Mouse (Mus musculus) limb, embryonic 15.5 days (tissue): ENCODE results near the gene Dact1. TPM values are rescaled to one million over a fixed set of nuclear protein-coding genes. Genes with fewer than 3 reads are reported as not detected.

ENCODE experiments used
- ATAC-seq: fragments of 200-750 bp; cut with Nextera tagmentation; 2 replicates; pipeline ENCODE4 v1.8.0; 2017; ENCODE audit warnings: low read depth, moderate TSS enrichment; ENCODE audit not compliant: insufficient number of reproducible peaks, low FRiP score, low TSS enrichment
- H3K27ac ChIP-seq: fragments of 300-500 bp; sonication (generic); 2 replicates; pipeline ENCODE4 v1.5.1; 2015; ENCODE audit warnings: moderate library complexity, mild to moderate bottlenecking, inconsistent platforms
- H3K27me3 ChIP-seq: fragments of 300-500 bp; sonication (generic); 2 replicates; pipeline ENCODE4 v1.6.1; 2015; ENCODE audit warnings: inconsistent platforms
- H3K36me3 ChIP-seq: fragments of 300-500 bp; sonication (generic); 2 replicates; pipeline ENCODE4 v1.6.1; 2015; ENCODE audit warnings: inconsistent platforms
- H3K4me1 ChIP-seq: fragments of 300-500 bp; sonication (generic); 2 replicates; pipeline ENCODE4 v1.6.1; 2015; ENCODE audit warnings: inconsistent platforms
- H3K4me2 ChIP-seq: fragments of 300-500 bp; sonication (generic); 2 replicates; pipeline ENCODE4 v1.6.1; 2015; ENCODE audit warnings: mild to moderate bottlenecking, inconsistent platforms
- H3K4me3 ChIP-seq: fragments of 300-500 bp; sonication (generic); 2 replicates; pipeline ENCODE4 v1.5.1; 2015; ENCODE audit warnings: mild to moderate bottlenecking, inconsistent platforms
- H3K9ac ChIP-seq: fragments of 300-500 bp; sonication (generic); 2 replicates; pipeline ENCODE4 v1.6.1; 2015; ENCODE audit warnings: inconsistent platforms
- H3K9me3 ChIP-seq: fragments of 300-500 bp; sonication (generic); 2 replicates; pipeline ENCODE4 v1.6.1; 2016; ENCODE audit warnings: inconsistent platforms
- WGBS: fragments of 180-500 bp; shearing (Covaris S2); methylation state at CpG from one replicate; pipeline ENCODE4 v1.1.7; 2015; 5-methylcytosine and 5-hydroxymethylcytosine counted together
- polyA plus RNA-seq: library from polyadenylated mRNA; unstranded; fragments of >200 nt; fragmentation: Nextera tagmentation; extraction: Ambion mirVana; gene quantifications from 2 replicates; pipeline ENCODE4 v1.2.1, GENCODE M21; 2015

The Dact1 gene
- 11.0 and 12.2 TPM in 2 replicates for polyA plus RNA-seq

- Histone ChIP-seq H3K9ac (peak within 1 kb of the TSS; percentile 82), H3K4me3 (peak within 1 kb of the TSS; percentile 86), H3K4me2 (peak within 1 kb of the TSS; percentile 88), H3K4me1 (peaks cover 16% of the 10 kb centered on the region; the same call in 1 of the 2 replicates), H3K27ac (peak within 1 kb of the TSS; percentile 91), H3K27me3 (no peaks in the 10 kb centered on the region), H3K36me3 (peaks cover 6% of the 10 kb centered on the region; the same call in 1 of the 2 replicates), H3K9me3 (no peaks in the 10 kb centered on the region)
- ATAC-seq, result peak; percentile 66; the same call in 1 of the 2 replicates
- WGBS, result under 1% methylated on average over 41 of the region's 76 CpGs
Observed at GRCm38 (mm10) chr12:71309581-71310067, at the start of gene Dact1. Gene Dact1, plus strand, starts transcription at chr12:71309884.

DNA sequence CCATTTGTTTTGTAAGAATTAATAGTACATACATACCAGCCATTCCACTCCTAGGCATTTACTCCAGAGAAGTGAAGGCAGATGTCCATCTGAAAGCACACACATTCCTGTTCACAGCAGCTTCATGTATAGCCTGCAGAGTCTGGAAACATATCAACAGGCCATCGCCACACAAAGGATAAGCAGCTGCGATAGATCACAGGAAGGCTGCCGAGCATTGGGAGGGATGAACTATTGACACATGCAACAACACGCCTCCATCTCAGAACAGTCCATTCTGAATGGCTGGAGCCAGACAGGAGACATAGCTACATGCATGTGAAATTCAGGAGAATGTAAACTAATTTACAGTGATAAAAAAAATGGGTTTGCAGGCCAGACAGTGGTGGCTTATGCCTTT lies 45.5 kb upstream of the Dact1 start:
- Histone ChIP-seq H3K9me3 (no peaks in the 10 kb centered on the region), H3K36me3 (no peaks in the 10 kb centered on the region), H3K27me3 (no peaks in the 10 kb centered on the region), H3K4me1 (no peaks in the 10 kb centered on the region), H3K4me3 (no peak overlapping the region), H3K4me2 (no peak overlapping the region), H3K27ac (no peak overlapping the region), H3K9ac (no peak overlapping the region)
- WGBS, result 55% methylated on average over 4 of the region's 4 CpGs
- no peak for ATAC-seq

GRCm38 (mm10) chr12:71269367-71269766 lies 40.3 kb upstream of the Dact1 start:
- Histone ChIP-seq H3K27ac (no peak overlapping the region), H3K9ac (no peak overlapping the region), H3K9me3 (no peaks in the 10 kb centered on the region), H3K4me3 (no peak overlapping the region), H3K4me2 (no peak overlapping the region), H3K4me1 (0 out of 2 replicates have a peak, but pooled peaks cover 2% of the 10 kb centered on the region), H3K36me3 (no peaks in the 10 kb centered on the region), H3K27me3 (no peaks in the 10 kb centered on the region)
- WGBS, result 91% methylated on average over 7 of the region's 7 CpGs
- ATAC-seq, result no peak

GRCm38 (mm10) chr12:71271131-71271530 lies 38.6 kb upstream of the Dact1 start:
- WGBS, result 71% methylated on average over 5 of the region's 5 CpGs
- Histone ChIP-seq H3K4me3 (no peak overlapping the region), H3K4me2 (no peak overlapping the region), H3K27me3 (no peaks in the 10 kb centered on the region), H3K27ac (no peak overlapping the region), H3K9me3 (no peaks in the 10 kb centered on the region), H3K36me3 (no peaks in the 10 kb centered on the region), H3K9ac (no peak overlapping the region), H3K4me1 (0 out of 2 replicates have a peak, but pooled peaks cover 2% of the 10 kb centered on the region)
- no peak for ATAC-seq

DNA sequence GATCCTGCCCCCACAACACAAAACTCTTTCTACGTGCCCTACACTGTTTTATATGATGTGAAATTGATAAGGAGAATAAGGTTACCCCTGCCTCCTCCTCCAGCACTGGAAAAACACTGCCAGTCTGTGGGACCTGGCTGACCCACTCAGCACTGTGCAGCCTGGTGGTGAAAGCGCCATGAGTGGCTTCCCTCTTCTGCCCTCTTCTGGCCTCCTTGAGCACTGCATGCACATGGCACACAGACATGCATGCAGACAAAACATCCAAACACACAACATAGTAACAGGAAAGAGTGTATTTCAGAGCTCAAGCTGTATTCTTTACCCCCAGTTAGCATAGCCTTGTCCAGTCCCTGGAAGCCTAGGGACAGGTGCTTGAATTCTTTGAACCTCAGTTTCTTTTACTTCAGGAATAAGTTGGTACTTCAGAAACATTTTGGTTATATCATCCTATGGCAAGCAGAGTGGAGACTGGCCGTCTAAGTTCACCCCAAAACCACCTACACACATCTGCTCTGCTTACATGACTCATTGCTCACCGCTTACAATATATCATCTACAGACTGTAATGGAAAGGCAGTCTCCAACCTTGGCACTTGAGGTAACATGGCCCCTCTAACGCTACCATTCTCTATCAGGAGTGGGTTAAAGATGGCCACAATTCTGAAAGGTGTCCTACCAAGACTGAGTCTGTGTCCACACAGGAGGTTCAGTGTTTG lies 35.0 kb upstream of the Dact1 start:
- no peak overlapping the region for H3K9ac ChIP-seq
- ATAC-seq, result no peak
- no peak overlapping the region for H3K27ac ChIP-seq
- H3K27me3 ChIP-seq, result no peaks in the 10 kb centered on the region
- H3K9me3 ChIP-seq, result no peaks in the 10 kb centered on the region
- 91% methylated on average over 5 of the region's 5 CpGs for WGBS
- H3K4me2 ChIP-seq, result no peak overlapping the region
- no peaks in the 10 kb centered on the region for H3K36me3 ChIP-seq
- no peak overlapping the region for H3K4me3 ChIP-seq
- H3K4me1 ChIP-seq, result 0 out of 2 replicates have a peak, but pooled peaks cover 2% of the 10 kb centered on the region

DNA sequence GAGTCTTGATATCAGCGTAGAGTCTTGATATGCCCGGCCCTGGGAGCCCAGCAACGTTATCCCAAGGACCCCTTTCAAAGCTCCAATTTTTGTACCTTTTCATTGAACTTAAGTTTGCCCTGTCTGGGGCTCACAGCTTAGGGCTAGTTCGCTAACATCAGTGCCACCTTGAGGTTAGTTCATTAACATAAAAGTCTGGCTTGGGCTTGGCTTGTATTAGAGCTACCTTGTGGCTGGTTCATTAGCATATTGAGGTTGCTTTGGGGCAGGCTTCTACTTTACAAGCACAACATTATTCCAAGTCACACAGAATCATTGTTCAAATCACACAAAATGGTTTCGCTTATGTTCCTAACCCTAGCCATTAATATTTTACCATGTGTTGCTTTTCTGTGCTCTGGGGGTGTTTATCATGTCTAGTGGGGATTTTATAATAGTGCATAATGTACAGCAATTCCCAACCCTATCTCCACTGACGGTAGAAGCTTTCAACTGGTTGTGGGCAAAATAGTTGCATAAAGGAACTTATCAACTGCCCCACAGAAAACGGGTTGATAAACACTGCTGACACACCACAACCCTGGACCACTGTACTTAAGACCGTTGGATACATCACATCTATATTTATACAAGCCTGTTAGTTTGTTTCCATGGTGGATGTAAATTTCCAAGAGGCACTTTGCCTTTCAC lies 33.6 kb upstream of the Dact1 start:
- 73% methylated on average over 8 of the region's 8 CpGs for WGBS
- 0 out of 2 replicates have a peak, but pooled peaks cover 1% of the 10 kb centered on the region for H3K4me1 ChIP-seq

GRCm38 (mm10) chr12:71279521-71280262 lies 30.0 kb upstream of the Dact1 start:
- ATAC-seq, result no peak
- H3K36me3 ChIP-seq, result no peaks in the 10 kb centered on the region

More for the DNA sequence above, 33.6 kb upstream of the Dact1 start:
- Histone ChIP-seq H3K4me3 (no peak overlapping the region), H3K27ac (no peak overlapping the region), H3K4me2 (no peak overlapping the region), H3K9ac (no peak overlapping the region), H3K27me3 (no peaks in the 10 kb centered on the region), H3K9me3 (no peaks in the 10 kb centered on the region), H3K36me3 (no peaks in the 10 kb centered on the region)
- no peak for ATAC-seq

DNA sequence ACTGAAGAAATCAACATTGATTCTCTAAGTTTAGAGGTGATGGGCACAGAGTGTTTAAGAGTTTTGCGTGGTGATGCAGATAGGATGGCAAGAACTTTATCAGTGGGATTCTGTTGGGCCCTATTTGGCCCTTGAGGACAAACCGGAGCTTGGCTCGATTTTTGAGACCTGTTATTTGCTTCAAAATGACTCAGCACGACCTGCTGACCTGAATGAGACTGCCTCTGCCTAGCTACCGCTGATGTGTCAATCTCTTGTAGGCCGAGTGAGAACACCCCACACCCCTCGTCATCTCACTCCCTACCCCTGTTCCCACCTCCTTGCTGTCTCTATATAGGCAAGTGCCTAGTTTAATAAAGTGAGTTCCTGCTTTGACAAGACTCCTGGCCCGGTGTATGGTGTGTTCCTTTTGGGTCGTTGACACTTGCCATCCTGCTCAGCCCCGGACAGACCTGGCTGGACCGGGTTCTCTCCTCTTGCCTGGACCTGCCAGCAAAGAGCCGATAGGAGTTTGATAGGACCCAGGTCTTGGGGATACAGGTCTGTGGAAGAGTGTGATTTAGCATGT lies 28.4 kb upstream of the Dact1 start:
- Histone ChIP-seq H3K27me3 (no peaks in the 10 kb centered on the region), H3K9me3 (no peaks in the 10 kb centered on the region), H3K4me3 (no peak overlapping the region), H3K4me1 (no peaks in the 10 kb centered on the region), H3K9ac (no peak overlapping the region), H3K36me3 (no peaks in the 10 kb centered on the region), H3K27ac (no peak overlapping the region), H3K4me2 (no peak overlapping the region)
- 85% methylated on average over 12 of the region's 12 CpGs for WGBS
- ATAC-seq, result no peak

More at GRCm38 (mm10) chr12:71279521-71280262, 30.0 kb upstream of the Dact1 start:
- Histone ChIP-seq H3K4me2 (no peak overlapping the region), H3K9me3 (no peaks in the 10 kb centered on the region), H3K4me1 (no peaks in the 10 kb centered on the region), H3K27ac (no peak overlapping the region), H3K4me3 (no peak overlapping the region), H3K27me3 (no peaks in the 10 kb centered on the region), H3K9ac (no peak overlapping the region)
- 64% methylated on average over 12 of the region's 12 CpGs for WGBS

- Histone ChIP-seq H3K27ac (no peak overlapping the region), H3K4me2 (no peak overlapping the region), H3K9ac (no peak overlapping the region), H3K4me1 (no peaks in the 10 kb centered on the region), H3K36me3 (no peaks in the 10 kb centered on the region), H3K9me3 (no peaks in the 10 kb centered on the region), H3K4me3 (no peak overlapping the region), H3K27me3 (no peaks in the 10 kb centered on the region)
- ATAC-seq, result no peak
Observed at GRCm38 (mm10) chr12:71285399-71285798, 24.3 kb upstream of the Dact1 start.

GRCm38 (mm10) chr12:71290460-71290859 lies 19.2 kb upstream of the Dact1 start:
- ATAC-seq, result no peak
- Histone ChIP-seq H3K4me2 (no peak overlapping the region), H3K4me3 (no peak overlapping the region), H3K27me3 (no peaks in the 10 kb centered on the region), H3K27ac (no peak overlapping the region), H3K9me3 (no peaks in the 10 kb centered on the region), H3K4me1 (0 out of 2 replicates have a peak, but pooled peaks cover 3% of the 10 kb centered on the region), H3K36me3 (no peaks in the 10 kb centered on the region), H3K9ac (no peak overlapping the region)
- 71% methylated on average over 2 of the region's 2 CpGs for WGBS
